Mouse (Mus musculus) lung, postnatal 0 days (tissue): ENCODE data around the gene Afap1. TPM values are rescaled to one million over a fixed set of nuclear protein-coding genes. Genes with fewer than 3 reads are reported as not detected.

Source experiments
- ATAC-seq: fragments of 200-750 bp; cut with Nextera tagmentation; 2 replicates; pipeline ENCODE4 v1.8.0; 2017; ENCODE audit warnings: moderate library complexity
- DNase-seq: peaks from one replicate; pipeline ENCODE4 v3.0.0-alpha.2; 2016; ENCODE audit warnings: low spot score
- H3K27ac ChIP-seq: fragments of 300-500 bp; sonication (generic); 2 replicates; pipeline ENCODE4 v1.5.1; 2014; ENCODE audit warnings: antibody characterized with exemption, mild to moderate bottlenecking, low read length, mixed read lengths
- H3K27me3 ChIP-seq: fragments of 300-500 bp; sonication (generic); replicated peaks from 2 replicates; pipeline ENCODE4 v1.6.1; 2014; ENCODE audit warnings: low read length, mixed read lengths; ENCODE audit not compliant: insufficient read depth
- H3K36me3 ChIP-seq: fragments of 300-500 bp; sonication (generic); 2 replicates; pipeline ENCODE4 v1.6.1; 2014; ENCODE audit warnings: low read length, mixed read lengths; ENCODE audit not compliant: insufficient read depth
- H3K4me1 ChIP-seq: fragments of 300-500 bp; sonication (generic); 2 replicates; pipeline ENCODE4 v1.6.1; 2014; ENCODE audit warnings: antibody characterized with exemption, low read depth, low read length, mixed read lengths; ENCODE audit not compliant: insufficient read depth
- H3K4me2 ChIP-seq: fragments of 300-500 bp; sonication (generic); replicated peaks from 2 replicates; pipeline ENCODE4 v1.6.1; 2014; ENCODE audit warnings: low read depth, mild to moderate bottlenecking, low read length, moderate library complexity, mixed read lengths
- H3K4me3 ChIP-seq: fragments of 300-500 bp; sonication (generic); 2 replicates; pipeline ENCODE4 v1.5.1; 2014; ENCODE audit warnings: low read depth, low read length
- H3K9ac ChIP-seq: fragments of 300-500 bp; sonication (generic); replicated peaks from 2 replicates; pipeline ENCODE4 v1.6.1; 2014; ENCODE audit warnings: low read depth, mild to moderate bottlenecking
- H3K9me3 ChIP-seq: fragments of 300-500 bp; sonication (generic); 2 replicates; pipeline ENCODE4 v1.6.1; 2016; ENCODE audit warnings: low read length, mixed read lengths
- CTCF ChIP-seq: IDR thresholded peaks from 2 replicates; pipeline ENCODE4 v1.5.1; 2016; ENCODE audit warnings: antibody characterized with exemption, mild to moderate bottlenecking
- EP300 ChIP-seq: IDR thresholded peaks from 2 replicates; pipeline ENCODE4 v1.6.1; 2016; ENCODE audit warnings: antibody characterized with exemption, mild to moderate bottlenecking, control low read depth
- WGBS: fragments of 180-500 bp; shearing (Covaris S2); extraction: QIAGEN DNeasy Blood & Tissue Kit; methylation state at CpG from one replicate; pipeline ENCODE4 v1.1.7; 2014; 5-methylcytosine and 5-hydroxymethylcytosine counted together
- polyA plus RNA-seq: library from polyadenylated mRNA; unstranded; fragments of >200 nt; fragmentation: Nextera tagmentation; extraction: Ambion mirVana; gene quantifications from 2 replicates; pipeline ENCODE4 v1.2.1, GENCODE M21; 2015

Afap1 gene
- polyA plus RNA-seq, 1 experiment from 2014 or later = 12.9 TPM

GRCm38 (mm10) chr5:35970380-35971105, 77.4 kb downstream of the Afap1 start:
- WGBS = 63% methylated on average over 12 of the region's 12 CpGs
- peaks cover 2% of the 10 kb centered on the region; the same call in 1 of the 2 replicates for H3K36me3 ChIP-seq
- ATAC-seq = peak; percentile 48
- peaks cover 5% of the 10 kb centered on the region; the same call in 1 of the 2 replicates for H3K4me1 ChIP-seq
- no peak for TF ChIP-seq CTCF
- TF ChIP-seq EP300 = no peak
- H3K27ac ChIP-seq = peak overlapping the region; percentile 20; the same call in 1 of the 2 replicates
- H3K9ac ChIP-seq = no peak overlapping the region
- H3K9me3 ChIP-seq = no peaks in the 10 kb centered on the region
- H3K27me3 ChIP-seq = no peaks in the 10 kb centered on the region
- DNase-seq = peak; percentile 35
- H3K4me3 ChIP-seq = no peak overlapping the region
- no peak overlapping the region for H3K4me2 ChIP-seq

- DNase-seq = peak; percentile 80
- H3K9ac ChIP-seq = no peak overlapping the region
- peaks cover 5% of the 10 kb centered on the region; the same call in 1 of the 2 replicates for H3K4me1 ChIP-seq
- TF ChIP-seq EP300 = no peak
- TF ChIP-seq CTCF = peak; percentile 93
- H3K27me3 ChIP-seq = no peaks in the 10 kb centered on the region
- H3K4me2 ChIP-seq = no peak overlapping the region
- 0 out of 2 replicates have a peak, but pooled peaks have one; percentile 23 for ATAC-seq
- no peak overlapping the region for H3K27ac ChIP-seq
- 66% methylated on average over 10 of the region's 10 CpGs for WGBS
- H3K9me3 ChIP-seq = no peaks in the 10 kb centered on the region
- peaks cover 6% of the 10 kb centered on the region; the same call in 1 of the 2 replicates for H3K36me3 ChIP-seq
- no peak overlapping the region for H3K4me3 ChIP-seq
Measured at GRCm38 (mm10) chr5:35971841-35972578, 78.9 kb downstream of the Afap1 start.

- Histone ChIP-seq H3K4me2 (no peak overlapping the region), H3K27ac (no peak overlapping the region), H3K9me3 (no peaks in the 10 kb centered on the region), H3K36me3 (peaks cover 14% of the 10 kb centered on the region; the same call in 1 of the 2 replicates), H3K9ac (no peak overlapping the region), H3K4me3 (no peak overlapping the region), H3K4me1 (peaks cover 5% of the 10 kb centered on the region; the same call in 1 of the 2 replicates), H3K27me3 (no peaks in the 10 kb centered on the region)
- TF ChIP-seq EP300 (no peak), CTCF (no peak)
- peak; percentile 22; the same call in 1 of the 2 replicates for ATAC-seq
- WGBS = 65% methylated on average over 7 of the region's 7 CpGs
- DNase-seq = peak; percentile 61
Measured at GRCm38 (mm10) chr5:35972739-35973138, 79.6 kb downstream of the Afap1 start.

- no peak overlapping the region for H3K9ac ChIP-seq
- TF ChIP-seq EP300 (0 out of 2 replicates have a peak, but pooled peaks have one; percentile 37), CTCF (no peak)
- no peak overlapping the region for H3K4me3 ChIP-seq
- no peaks in the 10 kb centered on the region for H3K27me3 ChIP-seq
- DNase-seq (peak; percentile 93), ATAC-seq (peak; percentile 88)
- H3K9me3 ChIP-seq = no peaks in the 10 kb centered on the region
- peak overlapping the region; percentile 62 for H3K27ac ChIP-seq
- H3K4me2 ChIP-seq = peak overlapping the region; percentile 17; the same call in 1 of the 2 replicates
- peaks cover 19% of the 10 kb centered on the region; the same call in 1 of the 2 replicates for H3K36me3 ChIP-seq
- 19% methylated on average over 12 of the region's 12 CpGs for WGBS
- peaks cover 5% of the 10 kb centered on the region; the same call in 1 of the 2 replicates for H3K4me1 ChIP-seq
Measured at GRCm38 (mm10) chr5:35973800-35974199, 80.7 kb downstream of the Afap1 start.

GRCm38 (mm10) chr5:35974265-35974664, 81.1 kb downstream of the Afap1 start:
- 73% methylated on average over 15 of the region's 15 CpGs for WGBS
- no peaks in the 10 kb centered on the region for H3K9me3 ChIP-seq
- H3K4me1 ChIP-seq = peaks cover 5% of the 10 kb centered on the region; the same call in 1 of the 2 replicates
- peaks cover 19% of the 10 kb centered on the region; the same call in 1 of the 2 replicates for H3K36me3 ChIP-seq
- H3K27me3 ChIP-seq = no peaks in the 10 kb centered on the region
- H3K9ac ChIP-seq = no peak overlapping the region
- H3K27ac ChIP-seq = peak overlapping the region; percentile 62
- DNase-seq (no peak), ATAC-seq (no peak)
- H3K4me3 ChIP-seq = no peak overlapping the region
- TF ChIP-seq EP300 (no peak), CTCF (no peak)
- 0 out of 2 replicates have a peak overlapping the region, but pooled peaks have one; percentile 17 for H3K4me2 ChIP-seq

- peaks cover 19% of the 10 kb centered on the region; the same call in 1 of the 2 replicates for H3K36me3 ChIP-seq
- DNase-seq (peak; percentile 79), ATAC-seq (0 out of 2 replicates have a peak, but pooled peaks have one; percentile 30)
- TF ChIP-seq EP300 (no peak), CTCF (peak; percentile 86)
- WGBS = 9% methylated on average over 5 of the region's 5 CpGs
- no peak overlapping the region for H3K27ac ChIP-seq
- no peak overlapping the region for H3K4me3 ChIP-seq
- H3K4me2 ChIP-seq = no peak overlapping the region
- H3K27me3 ChIP-seq = no peaks in the 10 kb centered on the region
- H3K4me1 ChIP-seq = peaks cover 5% of the 10 kb centered on the region; the same call in 1 of the 2 replicates
- H3K9ac ChIP-seq = no peak overlapping the region
- H3K9me3 ChIP-seq = no peaks in the 10 kb centered on the region
Measured at GRCm38 (mm10) chr5:35975681-35976080, 82.6 kb downstream of the Afap1 start.
